Mouse (Mus musculus) MEL (cell line): Measurements from ENCODE around the gene Col4a3bp.

Source experiments
- CTCF ChIP-seq, 3 experiments: IDR thresholded peaks in 2 of 3; conservative IDR thresholded peaks in 1 of 3; 2 replicates each; pipeline ENCODE4 v1.5.1; 2011 to 2012; ENCODE audit warnings: low read length in 3 of 3, low read depth in 2 of 3, mild to moderate bottlenecking in 2 of 3, improper control_type of control experiment in 1 of 3, inconsistent platforms in 1 of 3, mixed read lengths in 1 of 3, moderate library complexity in 1 of 3; ENCODE audit not compliant: control insufficient read depth in 1 of 3, insufficient read depth in 1 of 3, poor library complexity in 1 of 3, severe bottlenecking in 1 of 3
- E2F4 ChIP-seq: IDR thresholded peaks from 2 replicates; pipeline ENCODE4 v1.6.1; 2011; ENCODE audit warnings: low read depth, low read length, improper control_type of control experiment, borderline replicate concordance
- EP300 ChIP-seq, 2 experiments: IDR thresholded peaks; 2 replicates each; pipeline ENCODE4 v1.6.1; 2011; ENCODE audit warnings: improper control_type of control experiment in 2 of 2, low read length in 2 of 2, low read depth in 1 of 2, mild to moderate bottlenecking in 1 of 2
- MAZ ChIP-seq: IDR thresholded peaks from 2 replicates; pipeline ENCODE4 v1.6.1; 2012; ENCODE audit warnings: low read depth, mild to moderate bottlenecking, inconsistent platforms, low read length, improper control_type of control experiment
- MXI1 ChIP-seq: IDR thresholded peaks from 2 replicates; pipeline ENCODE4 v1.6.1; 2011; ENCODE audit warnings: mild to moderate bottlenecking, low read depth, low read length, improper control_type of control experiment
- POLR2A ChIP-seq, 2 experiments: IDR thresholded peaks; 2 replicates each; pipeline ENCODE4 v1.6.1; 2011 to 2012; ENCODE audit warnings: low read length in 2 of 2, mild to moderate bottlenecking in 2 of 2, control low read depth in 1 of 2, improper control_type of control experiment in 1 of 2, low read depth in 1 of 2, moderate library complexity in 1 of 2; ENCODE audit not compliant: control insufficient read depth in 1 of 2, insufficient read depth in 1 of 2, poor library complexity in 1 of 2
- POLR2AphosphoS2 ChIP-seq: IDR thresholded peaks from 2 replicates; pipeline ENCODE4 v1.6.1; 2011; ENCODE audit warnings: low read length, improper control_type of control experiment
- TCF12 ChIP-seq: IDR thresholded peaks from 2 replicates; pipeline ENCODE4 v1.6.1; 2014; ENCODE audit warnings: low read depth, mild to moderate bottlenecking, inconsistent platforms, low read length, improper control_type of control experiment, moderate library complexity
- ZKSCAN1 ChIP-seq: IDR thresholded peaks from 2 replicates; pipeline ENCODE4 v1.6.1; 2012; ENCODE audit warnings: low read depth, mild to moderate bottlenecking, inconsistent platforms, low read length, improper control_type of control experiment, moderate library complexity
- ZNF384 ChIP-seq: IDR thresholded peaks from 2 replicates; pipeline ENCODE4 v1.6.1; 2012; ENCODE audit warnings: low read depth, mild to moderate bottlenecking, inconsistent platforms, low read length, improper control_type of control experiment

- TF ChIP-seq EP300 (IDR thresholded peaks at IDR 0.05; ENCODE audit: low read depth in 1 of 2, low read length in 2 of 2) (no peak), ZKSCAN1 (no peak), CTCF (IDR thresholded peaks at IDR 0.05 in 2 of 3, conservative IDR thresholded peaks at IDR 0.05 in 1 of 3; ENCODE audit: control insufficient read depth in 1 of 3, insufficient read depth in 1 of 3, low read depth in 2 of 3, low read length in 3 of 3, poor library complexity in 1 of 3, severe bottlenecking in 1 of 3) (no peak), POLR2A (IDR thresholded peaks at IDR 0.05; ENCODE audit: control insufficient read depth in 1 of 2, insufficient read depth in 1 of 2, low read depth in 1 of 2, low read length in 2 of 2, poor library complexity in 1 of 2) (no peak), TCF12 (no peak), MAZ (no peak), POLR2AphosphoS2 (no peak), MXI1 (no peak), ZNF384 (no peak), E2F4 (no peak)
These were observed 142.4 kb downstream of the Col4a3bp start for GRCm38 (mm10) chr13:96684779-96685178.
